Mouse (Mus musculus): ENCODE results near the gene Akap6. TPM values are rescaled to one million over a fixed set of nuclear protein-coding genes. Genes with fewer than 3 reads are reported as not detected.

Gene Akap6
- total and polyA plus RNA-seq, 2 experiments: 0.01 to 0.09 TPM

DNA sequence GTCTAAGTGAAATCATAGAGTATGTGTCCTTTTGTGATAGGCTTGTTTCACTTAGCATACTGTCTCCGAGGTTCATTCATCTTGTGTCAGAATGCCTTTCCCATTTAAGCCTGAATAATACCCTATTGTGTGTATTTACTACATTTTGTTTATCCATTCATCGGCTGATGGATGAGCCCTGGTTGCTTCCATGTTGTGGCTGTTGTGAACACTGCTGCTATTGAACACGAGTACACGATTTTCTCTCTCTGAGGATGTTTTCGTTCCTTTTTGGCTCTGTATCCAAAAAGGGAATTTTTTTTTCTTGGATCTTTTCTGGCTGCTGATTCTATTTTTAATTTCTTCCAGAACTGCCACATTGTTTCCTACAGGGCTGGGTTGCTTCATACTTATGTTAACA, 81.0 kb downstream of the Akap6 start:
- no peak for TF ChIP-seq CTCF (IDR thresholded peaks at IDR 0.05; ENCODE audit: low read depth, low read length)
- no peak for TF ChIP-seq POLR2A (IDR thresholded peaks at IDR 0.05; ENCODE audit: extremely low read depth, insufficient read depth, low read length)
- WGBS: 84% methylated on average over 5 of the region's 5 CpGs
- no peak overlapping the region for H3K27ac ChIP-seq (replicated peaks; ENCODE audit: insufficient read depth, low read depth, low read length)
- H3K4me3 ChIP-seq (ENCODE audit: insufficient read depth, low read depth, low read length): no peak overlapping the region
- H3K9ac ChIP-seq (ENCODE audit: low read depth, low read length): no peak overlapping the region
- peaks cover under 1% of the 10 kb centered on the region; the same call in 1 of the 2 replicates for H3K27me3 ChIP-seq (ENCODE audit: control insufficient read depth, insufficient read depth, low read length)
- H3K4me1 ChIP-seq (ENCODE audit: control insufficient read depth, insufficient read depth, low read length): no peaks in the 10 kb centered on the region
- no peak for DNase-seq (ENCODE audit: extremely low read depth, low read depth, low spot score)
- H3K79me2 ChIP-seq (ENCODE audit: control insufficient read depth, insufficient read depth, low read length): no peaks in the 10 kb centered on the region
- no peaks in the 10 kb centered on the region for H3K36me3 ChIP-seq (ENCODE audit: control insufficient read depth, insufficient read depth, low read length)

DNA sequence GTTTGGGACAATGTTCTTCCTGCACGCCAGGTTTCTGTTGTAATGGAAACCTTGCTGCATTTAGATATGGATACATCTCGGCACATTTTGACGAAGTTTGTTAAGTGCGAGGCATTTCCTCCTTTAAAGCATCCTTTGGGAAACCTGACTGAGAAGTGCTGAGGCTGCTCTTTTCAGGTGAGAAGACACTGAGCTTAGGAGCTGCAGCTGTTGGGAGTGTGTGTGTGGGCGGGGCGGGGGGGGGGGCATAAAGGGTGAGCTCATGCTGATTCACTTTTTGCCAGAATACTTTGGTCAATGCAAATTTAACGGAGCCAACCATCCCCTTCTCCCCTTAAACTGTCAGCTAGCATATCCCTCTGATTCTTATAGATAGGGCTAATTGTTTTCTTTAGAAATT, 81.9 kb downstream of the Akap6 start:
- H3K27me3 ChIP-seq (ENCODE audit: control insufficient read depth, insufficient read depth, low read length): peaks cover 4% of the 10 kb centered on the region; the same call in 1 of the 2 replicates
- H3K9ac ChIP-seq (ENCODE audit: low read depth, low read length): no peak overlapping the region
- WGBS: 67% methylated on average over 7 of the region's 7 CpGs
- no peaks in the 10 kb centered on the region for H3K36me3 ChIP-seq (ENCODE audit: control insufficient read depth, insufficient read depth, low read length)
- H3K79me2 ChIP-seq (ENCODE audit: control insufficient read depth, insufficient read depth, low read length): no peaks in the 10 kb centered on the region
- TF ChIP-seq POLR2A (IDR thresholded peaks at IDR 0.05; ENCODE audit: extremely low read depth, insufficient read depth, low read length) (no peak), CTCF (IDR thresholded peaks at IDR 0.05; ENCODE audit: low read depth, low read length) (no peak)
- H3K4me1 ChIP-seq (ENCODE audit: control insufficient read depth, insufficient read depth, low read length): no peaks in the 10 kb centered on the region
- H3K27ac ChIP-seq (replicated peaks; ENCODE audit: insufficient read depth, low read depth, low read length): no peak overlapping the region
- DNase-seq (ENCODE audit: extremely low read depth, low read depth, low spot score): no peak
- H3K4me3 ChIP-seq (ENCODE audit: insufficient read depth, low read depth, low read length): no peak overlapping the region

GRCm38 (mm10) chr12:52782902-52783441, 83.8 kb downstream of the Akap6 start:
- DNase-seq (ENCODE audit: extremely low read depth, low read depth, low spot score): no peak
- no peak overlapping the region for H3K4me3 ChIP-seq (ENCODE audit: insufficient read depth, low read depth, low read length)
- H3K9ac ChIP-seq (ENCODE audit: low read depth, low read length): no peak overlapping the region
- TF ChIP-seq POLR2A (IDR thresholded peaks at IDR 0.05; ENCODE audit: extremely low read depth, insufficient read depth, low read length): no peak
- no peak for TF ChIP-seq CTCF (IDR thresholded peaks at IDR 0.05; ENCODE audit: low read depth, low read length)
- H3K27me3 ChIP-seq (ENCODE audit: control insufficient read depth, insufficient read depth, low read length): peaks cover 4% of the 10 kb centered on the region; the same call in 1 of the 2 replicates
- 26% methylated on average over 14 of the region's 14 CpGs for WGBS
- no peak overlapping the region for H3K27ac ChIP-seq (replicated peaks; ENCODE audit: insufficient read depth, low read depth, low read length)
- no peaks in the 10 kb centered on the region for H3K36me3 ChIP-seq (ENCODE audit: control insufficient read depth, insufficient read depth, low read length)
- H3K79me2 ChIP-seq (ENCODE audit: control insufficient read depth, insufficient read depth, low read length): no peaks in the 10 kb centered on the region
- H3K4me1 ChIP-seq (ENCODE audit: control insufficient read depth, insufficient read depth, low read length): no peaks in the 10 kb centered on the region

DNA sequence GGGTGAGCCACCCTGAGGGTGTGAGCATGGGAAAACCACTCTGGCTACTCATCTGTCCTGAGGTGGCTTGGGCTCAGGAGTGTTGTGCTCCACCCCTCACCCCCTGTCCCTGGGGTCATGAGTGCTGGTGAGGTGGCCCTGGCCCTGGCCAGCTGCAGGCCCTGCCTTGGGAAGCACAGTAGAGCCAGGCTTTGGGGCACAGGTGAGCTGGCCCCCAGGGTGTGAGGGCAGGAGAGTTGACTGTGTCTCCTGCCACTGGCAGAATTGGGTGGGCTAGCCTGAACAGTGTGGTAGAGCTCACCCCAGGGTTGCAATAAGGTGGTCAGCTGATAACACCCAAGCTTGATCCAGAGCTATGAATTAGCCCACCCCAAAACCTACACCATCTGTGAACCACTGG, 86.0 kb downstream of the Akap6 start:
- Histone ChIP-seq H3K27me3 (ENCODE audit: control insufficient read depth, insufficient read depth, low read length) (peaks cover 4% of the 10 kb centered on the region; the same call in 1 of the 2 replicates), H3K79me2 (ENCODE audit: control insufficient read depth, insufficient read depth, low read length) (no peaks in the 10 kb centered on the region), H3K4me1 (ENCODE audit: control insufficient read depth, insufficient read depth, low read length) (no peaks in the 10 kb centered on the region), H3K36me3 (ENCODE audit: control insufficient read depth, insufficient read depth, low read length) (no peaks in the 10 kb centered on the region), H3K27ac (replicated peaks; ENCODE audit: insufficient read depth, low read depth, low read length) (no peak overlapping the region), H3K4me3 (ENCODE audit: insufficient read depth, low read depth, low read length) (no peak overlapping the region), H3K9ac (ENCODE audit: low read depth, low read length) (no peak overlapping the region)
- no peak for DNase-seq (ENCODE audit: extremely low read depth, low read depth, low spot score)
- TF ChIP-seq CTCF (IDR thresholded peaks at IDR 0.05; ENCODE audit: low read depth, low read length) (no peak), POLR2A (IDR thresholded peaks at IDR 0.05; ENCODE audit: extremely low read depth, insufficient read depth, low read length) (no peak)

GRCm38 (mm10) chr12:52790350-52790768, 91.2 kb downstream of the Akap6 start:
- Histone ChIP-seq H3K36me3 (ENCODE audit: control insufficient read depth, insufficient read depth, low read length) (no peaks in the 10 kb centered on the region), H3K79me2 (ENCODE audit: control insufficient read depth, insufficient read depth, low read length) (no peaks in the 10 kb centered on the region), H3K27ac (replicated peaks; ENCODE audit: insufficient read depth, low read depth, low read length) (no peak overlapping the region), H3K9ac (ENCODE audit: low read depth, low read length) (no peak overlapping the region), H3K27me3 (ENCODE audit: control insufficient read depth, insufficient read depth, low read length) (0 out of 2 replicates have a peak, but pooled peaks cover 1% of the 10 kb centered on the region), H3K4me3 (ENCODE audit: insufficient read depth, low read depth, low read length) (no peak overlapping the region), H3K4me1 (ENCODE audit: control insufficient read depth, insufficient read depth, low read length) (no peaks in the 10 kb centered on the region)
- 10% methylated on average over 8 of the region's 8 CpGs for WGBS
- DNase-seq (ENCODE audit: extremely low read depth, low read depth, low spot score): no peak
- TF ChIP-seq CTCF (IDR thresholded peaks at IDR 0.05; ENCODE audit: low read depth, low read length): no peak
- no peak for TF ChIP-seq POLR2A (IDR thresholded peaks at IDR 0.05; ENCODE audit: extremely low read depth, insufficient read depth, low read length)

GRCm38 (mm10) chr12:52794131-52794530, 94.9 kb downstream of the Akap6 start:
- H3K36me3 ChIP-seq (ENCODE audit: control insufficient read depth, insufficient read depth, low read length): no peaks in the 10 kb centered on the region
- no peaks in the 10 kb centered on the region for H3K27me3 ChIP-seq (ENCODE audit: control insufficient read depth, insufficient read depth, low read length)
- 91% methylated on average over 4 of the region's 4 CpGs for WGBS
- no peak overlapping the region for H3K9ac ChIP-seq (ENCODE audit: low read depth, low read length)
- no peak for DNase-seq (ENCODE audit: extremely low read depth, low read depth, low spot score)
- H3K27ac ChIP-seq (replicated peaks; ENCODE audit: insufficient read depth, low read depth, low read length): no peak overlapping the region
- H3K79me2 ChIP-seq (ENCODE audit: control insufficient read depth, insufficient read depth, low read length): no peaks in the 10 kb centered on the region
- no peaks in the 10 kb centered on the region for H3K4me1 ChIP-seq (ENCODE audit: control insufficient read depth, insufficient read depth, low read length)
- H3K4me3 ChIP-seq (ENCODE audit: insufficient read depth, low read depth, low read length): no peak overlapping the region
- TF ChIP-seq CTCF (IDR thresholded peaks at IDR 0.05; ENCODE audit: low read depth, low read length) (no peak), POLR2A (IDR thresholded peaks at IDR 0.05; ENCODE audit: extremely low read depth, insufficient read depth, low read length) (no peak)

All from liver, adult 2 months (tissue).